Mouse (Mus musculus) CH12.LX (cell line): Measurements from ENCODE around the gene Alg2. TPM values are rescaled to one million over a fixed set of nuclear protein-coding genes. Genes with fewer than 3 reads are reported as not detected.

Source experiments
- DNase-seq: peaks from one replicate; pipeline ENCODE4 v3.0.0-alpha.2; 2013; ENCODE audit errors: extremely low read depth
- H3K27ac ChIP-seq: 2 replicates; pipeline ENCODE4 v1.5.1; 2012; ENCODE audit warnings: low read depth, mild to moderate bottlenecking, control low read depth, moderate library complexity; ENCODE audit not compliant: insufficient read depth
- H3K27me3 ChIP-seq: replicated peaks from 2 replicates; pipeline ENCODE3; 2012; ENCODE audit warnings: inconsistent platforms
- H3K36me3 ChIP-seq, 2 experiments: replicated peaks in 1 of 2; 2 replicates each; pipeline versions ENCODE3 to v1.6.1; 2012; ENCODE audit warnings: inconsistent platforms in 1 of 2, low read length in 1 of 2, mild to moderate bottlenecking in 1 of 2, mixed read lengths in 1 of 2, moderate library complexity in 1 of 2; ENCODE audit not compliant: control insufficient read depth in 1 of 2, insufficient read depth in 1 of 2
- H3K4me1 ChIP-seq, 2 experiments: 2 replicates each; pipeline ENCODE4 v1.6.1; 2012; ENCODE audit warnings: inconsistent platforms in 1 of 2, moderate library complexity in 1 of 2; ENCODE audit not compliant: insufficient read depth in 2 of 2, control insufficient read depth in 1 of 2
- H3K4me2 ChIP-seq: 2 replicates; pipeline ENCODE4 v1.6.1; 2012; ENCODE audit warnings: low read depth, mild to moderate bottlenecking, control low read depth; ENCODE audit not compliant: poor library complexity, insufficient read depth, severe bottlenecking
- H3K4me3 ChIP-seq, 3 experiments: fragments of 150-350 bp in 1 of 3; sonication (generic) in 1 of 3; replicated peaks in 1 of 3; 2 replicates each; pipeline versions ENCODE3 to v1.5.1; 2011 to 2012; ENCODE audit warnings: low read depth in 2 of 3, low read length in 2 of 3, mild to moderate bottlenecking in 2 of 3, moderate library complexity in 2 of 3, control low read depth in 1 of 3, improper control_type of control experiment in 1 of 3, inconsistent platforms in 1 of 3, mixed read lengths in 1 of 3; ENCODE audit not compliant: poor library complexity in 1 of 3
- H3K79me2 ChIP-seq: replicated peaks from 2 replicates; pipeline ENCODE4 v1.6.1; 2012; ENCODE audit warnings: mild to moderate bottlenecking, moderate library complexity; ENCODE audit not compliant: control insufficient read depth, poor library complexity, insufficient read depth, severe bottlenecking; ENCODE audit errors: extremely low read depth
- H3K9ac ChIP-seq: 2 replicates; pipeline ENCODE4 v1.6.1; 2012; ENCODE audit warnings: low read depth, mild to moderate bottlenecking, control low read depth, moderate library complexity; ENCODE audit not compliant: insufficient read depth
- H3K9me3 ChIP-seq: replicated peaks from 2 replicates; pipeline ENCODE3; 2012; ENCODE audit warnings: low read length, inconsistent platforms, mixed read lengths
- BHLHE40 ChIP-seq: IDR thresholded peaks from 2 replicates; pipeline ENCODE4 v1.6.1; 2011; ENCODE audit warnings: mild to moderate bottlenecking, low read depth, low read length, improper control_type of control experiment
- CHD1 ChIP-seq: IDR thresholded peaks from 2 replicates; pipeline ENCODE4 v1.6.1; 2012; ENCODE audit warnings: low read depth, low read length, improper control_type of control experiment, inconsistent platforms
- CHD2 ChIP-seq: IDR thresholded peaks from 2 replicates; pipeline ENCODE4 v1.6.1; 2011; ENCODE audit warnings: low read length, improper control_type of control experiment
- CTCF ChIP-seq, 2 experiments: IDR thresholded peaks in 1 of 2; conservative IDR thresholded peaks in 1 of 2; 2 replicates each; pipeline ENCODE4 v1.5.1; 2011 to 2012; ENCODE audit warnings: low read depth in 2 of 2, low read length in 2 of 2, improper control_type of control experiment in 1 of 2, inconsistent platforms in 1 of 2, mild to moderate bottlenecking in 1 of 2, moderate library complexity in 1 of 2
- ELF1 ChIP-seq: IDR thresholded peaks from 2 replicates; pipeline ENCODE4 v1.6.1; 2014; ENCODE audit warnings: low read depth, mild to moderate bottlenecking, inconsistent platforms, low read length, improper control_type of control experiment
- ETS1 ChIP-seq: conservative IDR thresholded peaks from 2 replicates; pipeline ENCODE4 v1.6.1; 2012; ENCODE audit warnings: low read depth, mild to moderate bottlenecking, inconsistent platforms, low read length, improper control_type of control experiment, moderate library complexity
- JUND ChIP-seq: conservative IDR thresholded peaks from 2 replicates; pipeline ENCODE4 v1.6.1; 2011; ENCODE audit warnings: low read depth, low read length, improper control_type of control experiment
- KAT2A ChIP-seq: IDR thresholded peaks from 2 replicates; pipeline ENCODE4 v1.6.1; 2012; ENCODE audit warnings: low read length, improper control_type of control experiment, inconsistent platforms; ENCODE audit not compliant: insufficient replicate concordance
- MAX ChIP-seq: IDR thresholded peaks from 2 replicates; pipeline ENCODE4 v1.6.1; 2011; ENCODE audit warnings: low read length, improper control_type of control experiment
- NRF1 ChIP-seq: IDR thresholded peaks from 2 replicates; pipeline ENCODE4 v1.6.1; 2014; ENCODE audit warnings: low read depth, mild to moderate bottlenecking, inconsistent platforms, low read length, improper control_type of control experiment, moderate library complexity
- POLR2A ChIP-seq: IDR thresholded peaks from 2 replicates; pipeline ENCODE4 v1.6.1; 2011; ENCODE audit warnings: low read depth, mild to moderate bottlenecking, improper control_type of control experiment, low read length
- POLR2AphosphoS2 ChIP-seq: IDR thresholded peaks from 2 replicates; pipeline ENCODE4 v1.6.1; 2011; ENCODE audit warnings: low read depth, low read length, improper control_type of control experiment
- RAD21 ChIP-seq: IDR thresholded peaks from 2 replicates; pipeline ENCODE4 v1.6.1; 2011; ENCODE audit warnings: low read depth, mild to moderate bottlenecking, low read length, improper control_type of control experiment, moderate library complexity
- SMC3 ChIP-seq: IDR thresholded peaks from 2 replicates; pipeline ENCODE4 v1.6.1; 2011; ENCODE audit warnings: low read depth, low read length, improper control_type of control experiment
- TBP ChIP-seq: conservative IDR thresholded peaks from 2 replicates; pipeline ENCODE4 v1.6.1; 2011; ENCODE audit warnings: low read depth, low read length, improper control_type of control experiment
- TCF12 ChIP-seq: IDR thresholded peaks from 2 replicates; pipeline ENCODE4 v1.6.1; 2014; ENCODE audit warnings: low read depth, mild to moderate bottlenecking, inconsistent platforms, low read length, improper control_type of control experiment
- USF2 ChIP-seq: conservative IDR thresholded peaks from 2 replicates; pipeline ENCODE4 v1.6.1; 2011; ENCODE audit warnings: low read depth, low read length, improper control_type of control experiment
- ZKSCAN1 ChIP-seq: IDR thresholded peaks from 2 replicates; pipeline ENCODE4 v1.6.1; 2012; ENCODE audit warnings: low read depth, inconsistent platforms, low read length, improper control_type of control experiment, borderline replicate concordance
- ZMIZ1 ChIP-seq: IDR thresholded peaks from 2 replicates; pipeline ENCODE4 v1.6.1; 2012; ENCODE audit warnings: low read depth, mild to moderate bottlenecking, inconsistent platforms, low read length, improper control_type of control experiment
- ZNF384 ChIP-seq: IDR thresholded peaks from 2 replicates; pipeline ENCODE4 v1.6.1; 2012; ENCODE audit warnings: low read depth, low read length, improper control_type of control experiment, inconsistent platforms
- dilution Hi-C: fragments of 300-500 bp; cut with MboI; formaldehyde crosslinking; loops from 2 replicates; pipeline ENCODE4 v1.14.3; 2020; ENCODE audit warnings: low sequenced_read_pairs; ENCODE audit not compliant: extremely low pct_unique_long_range_greater_than_20kb, extremely low pct_ligation_motif_present
- in situ Hi-C: fragments of 300-500 bp; cut with MboI; formaldehyde crosslinking; loops from 3 replicates; pipeline ENCODE4 v1.14.3; 2019; ENCODE audit warnings: low sequenced_read_pairs, low pct_ligation_motif_present, low pct_unique_long_range_greater_than_20kb, mixed read lengths
- polyA plus RNA-seq: library from polyadenylated mRNA; unstranded; fragments of >175 nt; gene quantifications from 2 replicates; pipeline ENCODE4 v1.2.1, GENCODE M21; 2012; ENCODE audit warnings: low read depth; ENCODE audit not compliant: insufficient read length
- total RNA-seq, 2 experiments: library from RNA; depleted of rRNA; stranded (reverse); fragments of 300-350 nt in 1 of 2; fragments of >200 nt in 1 of 2; gene quantifications; 2 replicates each; pipeline ENCODE4 v1.2.3; 2012 to 2014

Alg2 gene
- total and polyA plus RNA-seq, 3 experiments: 8.4 to 28.9 (median 14.9) TPM

- dilution Hi-C loops (no loop called here), in situ Hi-C loops (no loop called here)
- Histone ChIP-seq H3K27ac (no peak overlapping the region), H3K4me1 (peaks cover 0 to 3% of the 10 kb centered on the region in 2 experiments; a peak in 1 of 4 replicates), H3K4me2 (no peak overlapping the region), H3K36me3 (no peaks in the 10 kb centered on the region), H3K9ac (no peak overlapping the region), H3K27me3 (no peaks in the 10 kb centered on the region), H3K9me3 (no peaks in the 10 kb centered on the region), H3K4me3 (no peak overlapping the region), H3K79me2 (no peaks in the 10 kb centered on the region)
- no peak for TF ChIP-seq JUND
- TF ChIP-seq KAT2A: no peak
- TF ChIP-seq RAD21: peak; percentile 81
- peak; percentile 44 for TF ChIP-seq SMC3
- TF ChIP-seq ZNF384: no peak
- TF ChIP-seq CHD1: no peak
- TF ChIP-seq CHD2: no peak
- peak; percentile 63 to 78 for TF ChIP-seq CTCF (conservative IDR thresholded peaks at IDR 0.05 in 1 of 2, IDR thresholded peaks at IDR 0.05 in 1 of 2; ENCODE audit: low read depth in 2 of 2, low read length in 2 of 2)
- no peak for TF ChIP-seq TCF12
- no peak for TF ChIP-seq ZKSCAN1
- no peak for TF ChIP-seq BHLHE40
- peak; percentile 34 for DNase-seq
Measured at GRCm38 (mm10) chr4:47419268-47419973, 54.7 kb downstream of the Alg2 start.

- no peak overlapping the region for H3K9ac ChIP-seq
- no peak overlapping the region for H3K27ac ChIP-seq
- dilution Hi-C loops (no loop called here), in situ Hi-C loops (no loop called here)
- H3K4me2 ChIP-seq: no peak overlapping the region
- peaks cover 0 to 5% of the 10 kb centered on the region in 2 experiments for H3K36me3 ChIP-seq
- H3K4me1 ChIP-seq: peaks cover 0 to 8% of the 10 kb centered on the region in 2 experiments; a peak in 2 of 4 replicates
- no peaks in the 10 kb centered on the region for H3K79me2 ChIP-seq
- H3K4me3 ChIP-seq: no peak overlapping the region
- no peaks in the 10 kb centered on the region for H3K9me3 ChIP-seq
- H3K27me3 ChIP-seq: no peaks in the 10 kb centered on the region
- no peak for TF ChIP-seq USF2
- TF ChIP-seq SMC3: no peak
- TF ChIP-seq ELF1: no peak
- TF ChIP-seq JUND: no peak
- TF ChIP-seq ZNF384: no peak
- TF ChIP-seq TCF12: no peak
- no peak for TF ChIP-seq NRF1
- no peak for TF ChIP-seq POLR2A
- TF ChIP-seq ZMIZ1: no peak
- TF ChIP-seq ETS1: no peak
- no peak for TF ChIP-seq BHLHE40
- TF ChIP-seq TBP: no peak
- TF ChIP-seq MAX: no peak
- TF ChIP-seq POLR2AphosphoS2: no peak
- DNase-seq: no peak
Measured at GRCm38 (mm10) chr4:47417871-47418270, 56.3 kb downstream of the Alg2 start.

Other genes starting within 250 kb of the Alg2 start
- gene Tgfbr1, start 121.1 kb downstream of the Alg2 start, total RNA-seq (2012; rRNA removed): 3.4 and 5.0 TPM in 2 replicates
- 8.7 and 10.1 TPM in 2 replicates for gene Tgfbr1, start 121.1 kb downstream of the Alg2 start, total RNA-seq (2014; rRNA removed)
- gene Tgfbr1, start 121.1 kb downstream of the Alg2 start, polyA plus RNA-seq: 5.9 and 7.0 TPM in 2 replicates
- 548 and 590 TPM in 2 replicates for gene Sec61b, start 325 bp upstream of the Alg2 start, total RNA-seq (2012; rRNA removed)
- 495 and 583 TPM in 2 replicates for gene Sec61b, start 325 bp upstream of the Alg2 start, total RNA-seq (2014; rRNA removed)
- 271 and 286 TPM in 2 replicates for gene Sec61b, start 325 bp upstream of the Alg2 start, polyA plus RNA-seq